Mouse (Mus musculus) brain, adult 2 months (tissue): ENCODE results near the gene Glis2.

Source experiments
- DNase-seq: peaks from one replicate; pipeline ENCODE4 v3.0.0; 2011; ENCODE audit warnings: low read depth, low spot score

Gene Glis2

GRCm38 (mm10) chr16:4656571-4657081 is 62.1 kb downstream of the Glis2 start:
- DNase-seq: peak; percentile 31

- DNase-seq: peak; percentile 55
Observed at GRCm38 (mm10) chr16:4658781-4659245, 64.3 kb downstream of the Glis2 start.

GRCm38 (mm10) chr16:4659326-4659725 is 64.8 kb downstream of the Glis2 start:
- no peak for DNase-seq

GRCm38 (mm10) chr16:4661605-4662004 is 67.1 kb downstream of the Glis2 start:
- no peak for DNase-seq

GRCm38 (mm10) chr16:4663806-4664205 is 69.3 kb downstream of the Glis2 start:
- no peak for DNase-seq

- DNase-seq: no peak
Observed at GRCm38 (mm10) chr16:4665726-4666125, 71.2 kb downstream of the Glis2 start.

GRCm38 (mm10) chr16:4667190-4667808 is 72.8 kb downstream of the Glis2 start:
- peak; percentile 94 for DNase-seq

GRCm38 (mm10) chr16:4670317-4670716 is 75.8 kb downstream of the Glis2 start:
- no peak for DNase-seq

- DNase-seq: no peak
Observed at GRCm38 (mm10) chr16:4674091-4674490, 79.6 kb downstream of the Glis2 start.
